Mouse (Mus musculus) liver, adult 2 months (tissue): Measurements from ENCODE around the gene Rps10. TPM values are rescaled to one million over a fixed set of nuclear protein-coding genes. Genes with fewer than 3 reads are reported as not detected.
"Not testable (repeated sequence)": the region's sequence is repeated elsewhere in the genome, so short reads cannot be mapped to it uniquely, and the experiment has no call there.

Experiments used
- DNase-seq: peaks from one replicate; pipeline ENCODE4 v3.0.0-alpha.2; 2011; ENCODE audit warnings: low read depth, low spot score; ENCODE audit errors: extremely low read depth
- H3K27ac ChIP-seq: fragments of 200-500 bp; replicated peaks from 2 replicates; pipeline ENCODE4 v1.5.1; 2012; ENCODE audit warnings: low read depth, mild to moderate bottlenecking, control low read depth, inconsistent platforms, low read length; ENCODE audit not compliant: insufficient read depth
- H3K27me3 ChIP-seq: fragments of 200-500 bp; 2 replicates; pipeline ENCODE4 v1.6.1; 2012; ENCODE audit warnings: mild to moderate bottlenecking, moderate library complexity, low read length, inconsistent platforms; ENCODE audit not compliant: control insufficient read depth, insufficient read depth
- H3K36me3 ChIP-seq: fragments of 200-500 bp; 2 replicates; pipeline ENCODE4 v1.6.1; 2012; ENCODE audit warnings: low read length, inconsistent platforms; ENCODE audit not compliant: control insufficient read depth, insufficient read depth
- H3K4me1 ChIP-seq: fragments of 200-500 bp; 2 replicates; pipeline ENCODE4 v1.6.1; 2011; ENCODE audit warnings: low read length; ENCODE audit not compliant: control insufficient read depth, insufficient read depth
- H3K4me3 ChIP-seq: fragments of 200-500 bp; 2 replicates; pipeline ENCODE4 v1.5.1; 2011; ENCODE audit warnings: low read depth, mild to moderate bottlenecking, control low read depth, low read length, moderate library complexity; ENCODE audit not compliant: insufficient read depth
- H3K79me2 ChIP-seq: fragments of 200-500 bp; 2 replicates; pipeline ENCODE4 v1.6.1; 2012; ENCODE audit warnings: inconsistent platforms, mild to moderate bottlenecking, low read length, moderate library complexity; ENCODE audit not compliant: control insufficient read depth, insufficient read depth
- H3K9ac ChIP-seq: fragments of 200-500 bp; 2 replicates; pipeline ENCODE4 v1.6.1; 2012; ENCODE audit warnings: low read depth, mild to moderate bottlenecking, control low read depth, inconsistent platforms, low read length
- CTCF ChIP-seq: fragments of 200-500 bp; IDR thresholded peaks from 2 replicates; pipeline ENCODE4 v1.5.1; 2011; ENCODE audit warnings: low read depth, low read length, control low read depth
- POLR2A ChIP-seq: fragments of 200-500 bp; IDR thresholded peaks from 2 replicates; pipeline ENCODE4 v1.6.1; 2011; ENCODE audit warnings: low read length, control low read depth; ENCODE audit not compliant: insufficient read depth; ENCODE audit errors: extremely low read depth
- WGBS: fragments of 180-500 bp; shearing (Covaris S2); methylation state at CpG from one replicate; pipeline ENCODE4 v1.1.7; 2018; 5-methylcytosine and 5-hydroxymethylcytosine counted together
- polyA plus RNA-seq: library from polyadenylated mRNA; depleted of rRNA; stranded (reverse); fragments of >200 nt; gene quantifications from 2 replicates; pipeline ENCODE4 v1.2.3, GENCODE M21; 2012
- total RNA-seq: library from RNA; depleted of rRNA; stranded (reverse); fragments of >200 nt; gene quantifications from 2 replicates; pipeline ENCODE4 v1.2.3, GENCODE M21; 2014

The Rps10 gene
- total and polyA plus RNA-seq, 2 experiments: 416 to 437 TPM

DNA sequence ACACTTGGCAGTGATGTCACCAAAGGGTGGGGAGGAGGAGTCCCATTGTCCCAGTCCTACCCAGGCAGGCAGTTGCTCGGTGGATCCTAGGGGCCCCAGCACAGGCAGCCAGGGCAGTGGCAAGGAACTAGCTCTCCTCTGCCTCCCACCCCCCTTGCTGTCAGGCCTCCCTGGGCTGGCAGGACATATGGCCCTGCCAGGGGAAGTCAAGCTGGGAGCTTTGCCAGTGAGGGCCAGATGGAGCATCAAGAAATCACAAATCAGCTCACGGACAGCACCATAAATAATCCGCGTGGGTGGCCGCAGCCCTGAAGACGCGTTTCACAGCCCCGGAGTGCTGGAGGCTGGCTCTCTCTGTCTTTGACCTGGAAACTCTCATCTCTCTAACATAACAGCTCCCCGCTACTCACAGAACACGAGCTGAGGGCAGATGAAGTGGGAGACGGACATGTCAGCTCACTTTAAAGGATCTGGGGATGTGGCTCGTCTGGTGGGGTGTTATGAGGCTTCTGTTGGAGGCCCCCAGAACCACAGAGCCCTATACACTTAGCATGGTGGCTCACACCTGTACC lies 6.1 kb upstream of the Rps10 start:
- WGBS: 58% methylated on average over 12 of the region's 12 CpGs
- no peaks in the 10 kb centered on the region for H3K27me3 ChIP-seq
- no peak for DNase-seq
- TF ChIP-seq CTCF (no peak), POLR2A (no peak)
- peaks cover 11% of the 10 kb centered on the region; the same call in 1 of the 2 replicates for H3K4me1 ChIP-seq
- no peaks in the 10 kb centered on the region for H3K79me2 ChIP-seq
- H3K9ac ChIP-seq: no peak overlapping the region
- H3K36me3 ChIP-seq: no peaks in the 10 kb centered on the region
- no peak overlapping the region for H3K27ac ChIP-seq
- no peak overlapping the region for H3K4me3 ChIP-seq

DNA sequence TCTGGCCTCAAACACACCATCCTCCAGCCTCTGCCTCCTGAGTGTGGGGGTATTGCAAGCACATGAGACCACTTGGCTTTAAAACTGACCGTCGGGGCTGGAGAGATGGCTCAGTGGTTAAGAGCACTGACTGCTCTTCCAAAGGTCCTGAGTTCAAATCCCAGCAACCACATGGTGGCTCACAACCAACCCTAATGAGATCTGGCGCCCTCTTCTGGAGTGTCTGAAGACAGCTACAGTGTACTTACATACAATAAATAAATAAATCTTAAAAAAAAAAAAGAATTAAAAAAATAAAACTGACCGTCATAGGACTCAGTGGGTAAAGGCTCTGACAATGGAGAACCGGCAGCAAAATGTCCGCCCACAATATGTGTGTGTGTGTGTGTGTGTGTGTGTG lies 3.4 kb upstream of the Rps10 start:
- not testable (repeated sequence) for H3K36me3 ChIP-seq, H3K79me2 ChIP-seq, H3K27me3 ChIP-seq, H3K4me1 ChIP-seq, H3K27ac ChIP-seq, H3K4me3 ChIP-seq, H3K9ac ChIP-seq, DNase-seq
- 88% methylated on average over 6 of the region's 6 CpGs for WGBS

DNA sequence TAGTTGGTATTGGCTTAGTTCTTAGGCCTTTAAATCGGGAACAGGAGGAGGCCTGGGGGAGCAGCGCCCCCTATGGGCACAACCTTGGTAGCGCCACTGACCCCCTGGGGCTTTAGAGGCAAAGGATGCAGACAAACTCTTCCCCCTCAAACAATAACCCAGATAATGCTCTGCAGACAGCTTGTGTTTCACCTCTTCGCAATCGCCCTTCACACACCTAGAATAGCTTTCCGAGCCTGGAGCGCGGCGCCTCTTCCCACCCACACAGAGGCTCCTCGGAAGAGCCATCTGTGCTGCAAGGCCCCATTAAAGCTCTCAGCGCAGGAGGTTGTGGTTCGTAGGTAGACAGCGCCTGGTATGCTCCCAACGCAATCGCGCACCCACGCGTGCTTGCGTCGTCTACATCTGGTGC lies 2.5 kb upstream of the Rps10 start:
- H3K27me3 ChIP-seq: no peaks in the 10 kb centered on the region
- peaks cover 9% of the 10 kb centered on the region for H3K4me1 ChIP-seq
- TF ChIP-seq POLR2A (no peak), CTCF (peak; percentile 74)
- 87% methylated on average over 20 of the region's 20 CpGs for WGBS
- no peak for DNase-seq
- H3K79me2 ChIP-seq: peaks cover 11% of the 10 kb centered on the region
- no peaks in the 10 kb centered on the region for H3K36me3 ChIP-seq
- H3K9ac ChIP-seq: no peak overlapping the region
- H3K4me3 ChIP-seq: no peak overlapping the region
- H3K27ac ChIP-seq: no peak overlapping the region

GRCm38 (mm10) chr17:27637333-27637732 lies 864 bp upstream of the Rps10 start:
- Histone ChIP-seq H3K27ac (no peak overlapping the region), H3K27me3 (no peaks in the 10 kb centered on the region), H3K79me2 (peaks cover 17% of the 10 kb centered on the region), H3K36me3 (peaks cover 6% of the 10 kb centered on the region), H3K4me1 (peaks cover 17% of the 10 kb centered on the region), H3K9ac (no peak overlapping the region), H3K4me3 (no peak overlapping the region)
- TF ChIP-seq POLR2A (no peak), CTCF (no peak)
- 45% methylated on average over 9 of the region's 9 CpGs for WGBS
- peak; percentile 38 for DNase-seq

DNA sequence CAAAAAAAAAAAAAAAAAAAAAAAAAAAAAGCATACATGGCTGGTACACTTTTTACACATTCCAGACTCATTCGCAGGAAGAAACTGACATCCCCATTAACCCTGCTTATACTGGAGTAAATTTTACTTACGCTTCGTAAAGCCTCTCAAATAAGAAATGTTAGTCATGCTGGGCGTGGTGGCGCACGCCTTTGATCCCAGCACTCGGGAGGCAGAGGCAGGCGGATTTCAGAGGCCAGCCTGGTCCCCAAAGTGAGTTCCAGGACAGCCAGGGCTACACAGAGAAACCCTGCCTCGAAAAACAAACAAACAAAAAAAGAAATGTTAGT lies 930 bp downstream of the Rps10 start:
- not testable (repeated sequence) for H3K27me3 ChIP-seq, DNase-seq
- peaks cover 15% of the 10 kb centered on the region for H3K36me3 ChIP-seq
- peaks cover 17% of the 10 kb centered on the region for H3K79me2 ChIP-seq
- H3K9ac ChIP-seq: peak overlapping the region; percentile 56
- peak overlapping the region; percentile 58 for H3K27ac ChIP-seq
- 31% methylated on average over 9 of the region's 9 CpGs for WGBS
- H3K4me3 ChIP-seq: peak overlapping the region; percentile 64
- peaks cover 17% of the 10 kb centered on the region for H3K4me1 ChIP-seq

DNA sequence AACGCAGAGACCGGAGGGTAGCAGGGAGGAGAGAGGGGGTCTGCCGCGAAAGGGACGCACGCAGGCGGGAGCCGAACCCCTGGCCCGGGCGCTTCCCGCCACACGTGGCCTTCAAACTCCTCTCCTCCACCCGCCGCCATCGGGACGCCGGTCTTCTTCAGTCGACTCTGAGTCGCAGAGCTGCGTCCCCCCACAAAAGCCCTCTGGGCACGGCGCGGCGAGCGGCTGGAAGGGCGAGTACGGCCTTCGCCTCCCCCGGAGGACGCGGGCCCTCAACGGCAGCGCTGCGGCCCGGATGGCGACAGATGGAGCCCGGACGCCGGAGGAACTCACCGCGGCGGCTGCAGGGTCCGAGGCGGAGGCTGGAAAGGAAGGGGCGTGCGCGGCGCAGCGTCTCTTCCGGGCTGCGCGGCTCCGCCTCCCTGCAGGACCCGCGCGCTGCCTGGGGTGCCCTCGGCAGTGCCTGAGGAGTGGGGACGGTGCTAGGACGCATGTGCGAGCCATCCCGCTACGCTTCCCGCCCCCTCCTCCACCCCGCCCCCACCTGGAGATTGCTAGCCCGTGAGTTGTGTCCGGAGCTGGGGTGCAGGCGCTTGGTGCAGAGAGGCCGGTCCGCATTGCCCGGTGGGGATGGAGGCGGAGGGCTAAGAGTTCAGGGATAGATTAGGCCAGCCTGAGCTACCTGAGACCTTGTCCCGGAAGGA lies 1.4 kb downstream of the Rps10 start, which contains the start of gene RPS10-NUDT3:
RPS10-NUDT3 (minus strand) TSS at position 352 of the 704 bp plus-strand sequence.
- H3K4me3 ChIP-seq: peak within 1 kb of the TSS; percentile 76
- peak; percentile 77 for DNase-seq
- H3K36me3 ChIP-seq: peaks cover 15% of the 10 kb centered on the region
- H3K27ac ChIP-seq: peak within 1 kb of the TSS; percentile 58
- H3K9ac ChIP-seq: peak within 1 kb of the TSS; percentile 86
- no peaks in the 10 kb centered on the region for H3K27me3 ChIP-seq
- H3K79me2 ChIP-seq: peaks cover 17% of the 10 kb centered on the region
- WGBS: under 1% methylated on average over 67 of the region's 72 CpGs
- peaks cover 17% of the 10 kb centered on the region for H3K4me1 ChIP-seq
- TF ChIP-seq POLR2A: peak; percentile 81
- TF ChIP-seq CTCF: no peak
